Mouse (Mus musculus) limb, embryonic 11.5 days (tissue): ENCODE results near the gene Pfkm. TPM values are rescaled to one million over a fixed set of nuclear protein-coding genes. Genes with fewer than 3 reads are reported as not detected.

Experiments
- ATAC-seq: fragments of 200-750 bp; cut with Nextera tagmentation; 2 replicates; pipeline ENCODE4 v1.8.0; 2017; ENCODE audit warnings: low read depth; ENCODE audit not compliant: insufficient number of reproducible peaks, low FRiP score, low TSS enrichment
- DNase-seq: peaks from one replicate; pipeline ENCODE4 v3.0.0-alpha.2; 2015; ENCODE audit warnings: low spot score
- H3K27ac ChIP-seq: fragments of 300-500 bp; sonication (generic); replicated peaks from 2 replicates; pipeline ENCODE4 v1.5.1; 2014; ENCODE audit warnings: low read depth, mild to moderate bottlenecking, low read length
- H3K27me3 ChIP-seq: fragments of 300-500 bp; sonication (generic); 2 replicates; pipeline ENCODE4 v1.6.1; 2014; ENCODE audit warnings: mild to moderate bottlenecking, low read length, mixed read lengths; ENCODE audit not compliant: control insufficient read depth, insufficient read depth
- H3K36me3 ChIP-seq: fragments of 300-500 bp; sonication (generic); 2 replicates; pipeline ENCODE4 v1.6.1; 2014; ENCODE audit warnings: mild to moderate bottlenecking, low read length, moderate library complexity, mixed read lengths; ENCODE audit not compliant: control insufficient read depth, insufficient read depth
- H3K4me1 ChIP-seq: fragments of 300-500 bp; sonication (generic); 2 replicates; pipeline ENCODE4 v1.6.1; 2014; ENCODE audit warnings: low read length, mixed read lengths; ENCODE audit not compliant: control insufficient read depth, insufficient read depth
- H3K4me2 ChIP-seq: fragments of 300-500 bp; sonication (generic); 2 replicates; pipeline ENCODE4 v1.6.1; 2014; ENCODE audit warnings: low read depth, mild to moderate bottlenecking, moderate library complexity; ENCODE audit not compliant: severe bottlenecking
- H3K4me3 ChIP-seq: fragments of 300-500 bp; sonication (generic); 2 replicates; pipeline ENCODE4 v1.5.1; 2014; ENCODE audit warnings: low read depth, low read length
- H3K9ac ChIP-seq: fragments of 300-500 bp; sonication (generic); 2 replicates; pipeline ENCODE4 v1.6.1; 2014; ENCODE audit warnings: mild to moderate bottlenecking, low read length
- H3K9me3 ChIP-seq: fragments of 300-500 bp; sonication (generic); 2 replicates; pipeline ENCODE4 v1.6.1; 2016; ENCODE audit warnings: low read length; ENCODE audit not compliant: control insufficient read depth
- WGBS: fragments of 180-500 bp; shearing (Covaris S2); extraction: QIAGEN DNeasy Blood & Tissue Kit; methylation state at CpG from one replicate; pipeline ENCODE4 v1.1.7; 2014; 5-methylcytosine and 5-hydroxymethylcytosine counted together
- polyA plus RNA-seq: library from polyadenylated mRNA; unstranded; fragments of >200 nt; fragmentation: Nextera tagmentation; extraction: Ambion mirVana; gene quantifications from 2 replicates; pipeline ENCODE4 v1.2.1, GENCODE M21; 2014

The Pfkm gene
- 39.7 and 41.8 TPM in 2 replicates for polyA plus RNA-seq

DNA sequence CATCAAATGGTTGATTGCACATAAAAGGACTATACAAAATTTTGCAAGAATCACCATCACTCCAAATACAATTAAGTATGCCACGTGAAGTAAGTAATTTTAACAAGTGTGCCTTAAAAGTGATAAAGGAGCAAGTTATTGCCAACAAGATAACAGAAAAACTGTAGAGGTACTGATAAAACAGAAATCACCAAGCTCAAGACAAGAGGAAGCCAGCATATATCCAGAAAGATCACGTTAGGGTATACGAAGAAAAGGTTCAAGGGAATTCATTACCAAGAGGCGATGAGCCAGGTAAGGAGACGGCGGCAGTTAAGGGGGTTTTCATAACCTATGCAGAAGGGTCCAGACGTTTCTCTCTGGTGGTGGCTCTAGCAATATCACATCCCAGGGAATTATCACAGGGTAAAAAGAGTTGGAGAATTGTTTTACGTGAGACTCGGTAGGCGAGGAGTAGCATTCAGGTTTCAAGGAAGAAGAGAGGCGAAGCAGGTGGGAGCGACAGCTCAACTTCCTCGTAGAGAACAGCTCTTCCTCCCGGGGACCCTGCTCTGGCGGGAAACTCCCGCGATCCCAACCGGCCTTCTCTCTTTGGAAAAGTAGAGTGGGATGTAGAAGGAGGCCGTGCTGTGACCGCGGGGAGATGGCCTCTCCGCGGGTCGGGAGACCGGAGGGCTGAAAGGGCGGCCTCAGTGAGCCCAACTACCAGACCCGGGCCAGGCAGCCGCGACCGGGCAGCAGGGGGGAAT, at the start of gene Pfkm:
Gene Pfkm (plus strand): TSS at position 218 of the 749 bp plus-strand sequence.
- Histone ChIP-seq H3K9ac (peak within 1 kb of the TSS; percentile 91), H3K9me3 (no peaks in the 10 kb centered on the region), H3K36me3 (no peaks in the 10 kb centered on the region), H3K27me3 (no peaks in the 10 kb centered on the region), H3K4me3 (peak within 1 kb of the TSS; percentile 84), H3K27ac (peak within 1 kb of the TSS; percentile 91), H3K4me1 (peaks cover 6% of the 10 kb centered on the region; the same call in 1 of the 2 replicates), H3K4me2 (peak within 1 kb of the TSS; percentile 66)
- 1% methylated on average over 30 of the region's 30 CpGs for WGBS
- ATAC-seq = no peak
- DNase-seq = no peak

GRCm38 (mm10) chr15:98043967-98044366, 48.4 kb upstream of the Pfkm start:
- no peaks in the 10 kb centered on the region; the same call in 1 of the 2 replicates for H3K9me3 ChIP-seq
- no peak overlapping the region for H3K4me3 ChIP-seq
- no peak for DNase-seq
- no peak overlapping the region for H3K27ac ChIP-seq
- H3K4me2 ChIP-seq = no peak overlapping the region
- WGBS = 95% methylated on average over 6 of the region's 6 CpGs
- no peak overlapping the region for H3K9ac ChIP-seq
- H3K4me1 ChIP-seq = no peaks in the 10 kb centered on the region
- H3K27me3 ChIP-seq = no peaks in the 10 kb centered on the region
- peaks cover 35% of the 10 kb centered on the region for H3K36me3 ChIP-seq
- ATAC-seq = no peak

GRCm38 (mm10) chr15:98044387-98044786, 48.0 kb upstream of the Pfkm start:
- peaks cover 39% of the 10 kb centered on the region for H3K36me3 ChIP-seq
- 92% methylated on average over 5 of the region's 5 CpGs for WGBS
- no peak overlapping the region for H3K4me3 ChIP-seq
- no peak overlapping the region for H3K4me2 ChIP-seq
- no peak overlapping the region for H3K9ac ChIP-seq
- DNase-seq (no peak), ATAC-seq (no peak)
- H3K27me3 ChIP-seq = no peaks in the 10 kb centered on the region
- H3K9me3 ChIP-seq = no peaks in the 10 kb centered on the region; the same call in 1 of the 2 replicates
- H3K27ac ChIP-seq = no peak overlapping the region
- no peaks in the 10 kb centered on the region for H3K4me1 ChIP-seq

DNA sequence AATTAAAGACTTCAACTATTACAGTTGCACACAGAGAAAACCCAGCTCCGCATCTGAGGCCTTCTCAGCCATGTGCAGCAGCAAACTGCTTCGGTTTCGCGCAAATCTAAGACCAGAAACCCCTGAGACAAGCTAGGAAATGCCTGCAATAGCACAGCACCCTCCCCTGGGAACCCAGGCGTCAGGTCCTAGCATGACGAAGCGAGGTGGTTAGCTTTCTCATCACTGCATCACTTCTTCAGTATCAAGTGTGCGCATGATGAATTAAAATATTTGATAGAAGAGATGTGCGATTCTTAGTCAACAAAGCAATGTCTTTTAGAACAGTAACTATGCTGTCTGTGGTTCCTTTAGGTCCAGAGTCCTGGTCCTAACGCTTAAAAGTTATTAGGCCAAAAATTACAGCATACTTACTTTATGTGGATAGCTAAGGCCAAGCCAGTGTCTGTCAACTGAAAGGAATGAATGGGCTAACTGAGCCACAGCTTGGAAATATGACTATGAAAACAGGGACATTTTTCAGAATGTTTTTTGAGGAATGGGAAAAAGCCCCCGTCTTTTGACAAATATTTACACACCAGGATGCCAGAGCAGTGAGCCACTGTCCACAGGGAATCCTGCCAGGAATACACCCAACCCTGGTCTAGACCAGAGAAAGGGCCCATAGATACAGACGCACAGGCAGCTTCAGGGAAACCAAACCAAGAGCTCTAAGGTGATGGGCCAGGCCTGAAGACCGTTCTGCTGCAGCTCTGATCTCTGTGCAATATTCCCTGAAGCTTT, 43.3 kb upstream of the Pfkm start:
- no peak overlapping the region for H3K9ac ChIP-seq
- no peaks in the 10 kb centered on the region for H3K27me3 ChIP-seq
- H3K4me2 ChIP-seq = no peak overlapping the region
- no peak for DNase-seq
- H3K36me3 ChIP-seq = peaks cover 39% of the 10 kb centered on the region
- ATAC-seq = no peak
- no peaks in the 10 kb centered on the region for H3K4me1 ChIP-seq
- no peak overlapping the region for H3K27ac ChIP-seq
- H3K4me3 ChIP-seq = no peak overlapping the region
- 94% methylated on average over 13 of the region's 13 CpGs for WGBS
- no peaks in the 10 kb centered on the region; the same call in 1 of the 2 replicates for H3K9me3 ChIP-seq

GRCm38 (mm10) chr15:98051685-98052084, 40.7 kb upstream of the Pfkm start:
- Histone ChIP-seq H3K4me3 (no peak overlapping the region), H3K36me3 (peaks cover 24% of the 10 kb centered on the region), H3K27me3 (no peaks in the 10 kb centered on the region), H3K4me2 (no peak overlapping the region), H3K9ac (no peak overlapping the region), H3K9me3 (no peaks in the 10 kb centered on the region), H3K4me1 (no peaks in the 10 kb centered on the region), H3K27ac (no peak overlapping the region)
- WGBS = 95% methylated on average over 5 of the region's 5 CpGs
- DNase-seq = no peak
- ATAC-seq = no peak

DNA sequence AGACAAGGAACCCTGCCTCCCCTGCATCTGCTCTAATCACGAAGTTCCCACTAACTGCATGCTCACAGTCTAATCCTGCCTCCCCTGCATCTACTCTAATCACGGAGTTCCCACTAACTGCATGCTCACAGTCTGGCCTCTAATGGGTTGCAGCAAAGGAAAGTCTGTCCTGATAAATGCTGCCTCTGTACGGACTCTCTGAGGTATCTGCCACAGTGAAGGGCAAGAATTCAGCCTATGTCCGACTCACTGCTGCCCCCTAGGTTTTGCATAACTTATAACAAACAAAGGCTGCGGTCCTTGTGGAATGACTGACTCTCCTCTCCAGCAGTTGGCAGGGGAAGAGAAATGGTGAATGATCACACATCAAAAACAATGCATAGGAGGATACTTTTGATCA, 37.1 kb upstream of the Pfkm start:
- no peak overlapping the region for H3K4me3 ChIP-seq
- no peak for ATAC-seq
- no peaks in the 10 kb centered on the region for H3K9me3 ChIP-seq
- peak; percentile 76 for DNase-seq
- H3K4me2 ChIP-seq = no peak overlapping the region
- no peak overlapping the region for H3K9ac ChIP-seq
- WGBS = 43% methylated on average over 5 of the region's 5 CpGs
- H3K27ac ChIP-seq = no peak overlapping the region
- H3K36me3 ChIP-seq = peaks cover 20% of the 10 kb centered on the region
- H3K4me1 ChIP-seq = no peaks in the 10 kb centered on the region
- H3K27me3 ChIP-seq = no peaks in the 10 kb centered on the region

GRCm38 (mm10) chr15:98065881-98066280, 26.5 kb upstream of the Pfkm start:
- Histone ChIP-seq H3K9me3 (no peaks in the 10 kb centered on the region), H3K4me1 (no peaks in the 10 kb centered on the region), H3K27me3 (no peaks in the 10 kb centered on the region), H3K27ac (no peak overlapping the region), H3K4me2 (no peak overlapping the region), H3K4me3 (no peak overlapping the region), H3K9ac (no peak overlapping the region), H3K36me3 (peaks cover 21% of the 10 kb centered on the region)
- WGBS = 92% methylated on average over 5 of the region's 5 CpGs
- DNase-seq (no peak), ATAC-seq (no peak)

- WGBS = 95% methylated on average over 12 of the region's 12 CpGs
These were observed 25.8 kb upstream of the Pfkm start for GRCm38 (mm10) chr15:98066602-98067001.

More at GRCm38 (mm10) chr15:98066602-98067001, 25.8 kb upstream of the Pfkm start:
- H3K9me3 ChIP-seq = no peaks in the 10 kb centered on the region
- H3K27me3 ChIP-seq = no peaks in the 10 kb centered on the region
- H3K4me3 ChIP-seq = no peak overlapping the region
- DNase-seq (no peak), ATAC-seq (no peak)
- no peaks in the 10 kb centered on the region for H3K4me1 ChIP-seq
- H3K9ac ChIP-seq = no peak overlapping the region
- no peak overlapping the region for H3K27ac ChIP-seq
- H3K4me2 ChIP-seq = no peak overlapping the region
- peaks cover 23% of the 10 kb centered on the region for H3K36me3 ChIP-seq
